Mouse (Mus musculus) cerebellum, postnatal 4 days (tissue): Measurements from ENCODE around the gene Lrrc3c.
"Not testable (repeated sequence)": the region's sequence is repeated elsewhere in the genome, so short reads cannot be mapped to it uniquely, and the experiment has no call there.

Experiments used
- DNase-seq, 2 experiments: peaks; one replicate each; pipeline ENCODE4 v3.0.0; 2022; ENCODE audit warnings: low spot score in 2 of 2, mixed read lengths in 1 of 2

Lrrc3c gene

GRCm38 (mm10) chr11:98586087-98586891 lies 11.8 kb upstream of the Lrrc3c start:
- DNase-seq = peak in 1 of 2 experiments; percentile 27

- peak; percentile 98 to 99 for DNase-seq
These were observed 11.1 kb upstream of the Lrrc3c start, which contains the start of gene Ormdl3 for GRCm38 (mm10) chr11:98586892-98587563. Gene Ormdl3 (minus strand): TSS chr11:98587368.

- DNase-seq = peak in 1 of 2 experiments; percentile 49
These were observed 10.2 kb upstream of the Lrrc3c start for GRCm38 (mm10) chr11:98587684-98588546.

DNA sequence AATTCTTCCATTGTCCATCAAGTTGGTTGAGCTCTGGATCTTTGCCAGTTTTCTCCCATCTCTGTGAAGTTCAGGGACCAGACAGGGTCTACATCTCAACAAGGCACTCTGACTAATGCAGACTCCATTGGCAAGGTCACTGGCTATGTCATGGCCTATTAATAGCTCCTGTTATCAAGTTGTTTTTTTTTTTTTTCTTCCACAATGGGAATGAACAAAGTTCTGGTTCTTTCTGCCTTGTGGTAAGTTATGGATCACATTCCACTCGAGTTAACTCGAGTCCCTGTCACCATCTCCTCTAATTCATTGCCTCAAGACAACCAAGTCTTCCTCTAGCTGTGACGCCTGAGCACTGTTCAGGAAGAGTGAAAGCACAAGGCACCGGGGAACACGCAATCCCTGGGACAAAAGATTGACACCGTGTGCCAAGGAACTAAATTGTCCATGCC lies 9.2 kb upstream of the Lrrc3c start:
- DNase-seq = no peak

DNA sequence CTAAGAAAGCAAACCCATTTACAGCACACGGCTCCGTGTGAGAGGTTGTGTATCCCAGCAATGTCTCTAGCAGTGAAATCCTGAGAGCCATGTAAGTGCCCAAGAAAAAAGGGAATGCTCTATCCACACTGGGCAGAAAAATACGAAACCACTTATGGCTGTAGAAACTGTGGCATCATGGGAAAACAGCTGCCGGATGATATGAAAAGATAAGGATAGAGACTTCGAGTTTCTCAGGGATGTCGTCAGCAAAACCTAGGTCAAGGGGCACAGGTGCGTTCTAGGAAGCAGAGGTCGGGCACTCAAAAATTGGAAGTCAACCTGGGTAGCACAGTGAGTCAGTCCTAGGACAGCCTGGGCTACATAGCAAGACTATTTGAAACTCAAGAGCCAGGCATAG lies 8.8 kb upstream of the Lrrc3c start:
- DNase-seq = no peak

DNA sequence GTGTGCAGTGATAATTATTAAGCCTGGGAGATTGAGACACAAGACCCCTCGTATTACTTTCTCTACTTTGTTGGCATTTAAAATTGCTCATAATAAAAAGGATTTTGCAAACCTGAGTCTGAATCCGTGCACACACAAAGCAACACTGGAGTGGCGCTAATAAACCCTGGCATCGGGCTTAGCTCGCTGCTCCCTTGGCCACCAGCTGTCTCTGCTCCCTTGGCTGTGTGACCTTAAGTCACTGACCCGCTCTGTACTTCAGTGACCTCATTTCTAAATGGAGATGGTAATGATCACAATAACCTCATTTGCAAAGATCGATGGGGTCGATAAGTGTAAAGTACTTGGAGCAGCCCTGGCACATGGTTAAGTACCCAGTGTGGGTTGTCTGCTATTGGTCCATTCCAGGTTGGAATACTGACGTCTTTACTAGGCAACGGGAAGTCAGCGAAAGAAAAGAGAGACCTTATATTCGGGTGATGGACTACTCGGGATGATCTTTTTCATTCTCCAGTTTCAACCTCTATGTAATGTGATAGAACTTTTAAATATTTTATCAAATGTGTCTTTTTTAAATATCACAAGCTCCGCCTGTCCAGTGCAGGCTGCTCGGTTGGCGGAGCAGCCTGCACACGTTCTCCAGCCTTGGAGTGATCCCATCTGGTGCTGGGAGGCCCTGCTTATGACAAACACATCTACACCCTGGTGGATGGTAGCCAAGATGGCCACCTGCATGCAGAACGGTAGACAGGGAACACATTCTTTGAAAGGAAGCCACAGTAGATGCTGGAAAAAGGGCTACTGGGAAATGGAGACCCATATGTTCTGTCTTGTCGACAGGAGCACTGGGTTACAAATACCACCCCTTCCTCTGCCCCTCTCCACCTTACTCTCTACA lies 7.3 kb upstream of the Lrrc3c start:
- no peak for DNase-seq

GRCm38 (mm10) chr11:98595021-98595420 lies 3.1 kb upstream of the Lrrc3c start:
- DNase-seq = no peak

DNA sequence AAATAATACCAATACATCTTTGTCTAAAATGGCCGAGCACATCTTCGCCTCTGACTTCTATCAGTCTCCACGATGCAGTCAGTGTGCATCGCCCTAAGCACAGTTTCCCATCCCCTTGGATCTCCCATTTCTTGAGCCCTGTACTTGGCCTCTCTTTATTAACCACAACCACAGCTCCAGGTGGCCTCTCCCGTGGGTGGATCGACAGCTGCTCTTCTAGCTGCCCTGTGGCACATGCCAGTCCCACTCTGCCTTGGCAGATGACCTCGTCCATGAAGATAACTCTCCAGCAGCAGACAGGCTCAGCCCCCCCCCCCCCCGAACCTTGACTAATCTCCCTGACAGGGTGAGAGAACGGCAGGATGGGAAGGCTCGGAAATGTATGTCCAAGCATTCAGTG lies 2.6 kb upstream of the Lrrc3c start:
- no peak for DNase-seq

DNA sequence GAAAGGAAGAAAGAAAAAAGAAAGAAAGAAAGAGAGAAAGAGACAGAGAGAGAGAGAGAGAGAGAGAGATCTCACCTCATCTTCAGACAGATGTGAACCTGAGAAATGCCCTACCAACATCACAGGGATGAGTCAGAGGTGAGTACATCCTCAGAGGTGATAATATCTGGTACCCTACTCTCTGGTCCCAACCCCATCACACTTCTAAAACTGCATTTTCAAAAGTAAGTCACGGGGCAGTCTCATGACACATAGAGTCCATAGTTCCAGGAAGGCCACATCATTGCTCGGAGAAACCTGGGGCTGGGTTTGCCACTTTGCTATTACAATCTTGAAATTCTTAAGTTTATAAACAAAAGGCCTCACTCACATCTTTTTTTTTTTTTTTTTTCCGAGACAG lies 2.1 kb upstream of the Lrrc3c start:
- DNase-seq = no peak

DNA sequence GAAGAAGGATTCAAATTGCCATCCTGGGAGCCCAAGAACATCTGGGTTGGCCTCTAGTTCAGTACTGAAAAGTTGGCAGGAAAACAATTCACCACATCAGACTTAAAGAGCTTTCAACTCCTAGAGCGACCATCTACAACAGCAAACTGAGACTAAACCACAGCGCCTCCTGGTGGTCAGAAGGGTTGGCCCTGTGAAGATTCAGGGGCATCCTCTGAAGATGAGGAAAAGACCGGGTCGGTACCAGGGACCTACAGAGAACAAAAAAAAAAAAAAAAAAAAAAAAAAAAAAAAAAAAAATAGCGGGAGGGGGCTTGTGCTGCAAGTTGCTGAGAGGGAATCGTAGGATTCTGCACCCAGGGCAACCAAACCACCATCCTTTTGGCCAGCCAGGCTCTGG lies 728 bp upstream of the Lrrc3c start:
- peak in 1 of 2 experiments; percentile 49 for DNase-seq

DNA sequence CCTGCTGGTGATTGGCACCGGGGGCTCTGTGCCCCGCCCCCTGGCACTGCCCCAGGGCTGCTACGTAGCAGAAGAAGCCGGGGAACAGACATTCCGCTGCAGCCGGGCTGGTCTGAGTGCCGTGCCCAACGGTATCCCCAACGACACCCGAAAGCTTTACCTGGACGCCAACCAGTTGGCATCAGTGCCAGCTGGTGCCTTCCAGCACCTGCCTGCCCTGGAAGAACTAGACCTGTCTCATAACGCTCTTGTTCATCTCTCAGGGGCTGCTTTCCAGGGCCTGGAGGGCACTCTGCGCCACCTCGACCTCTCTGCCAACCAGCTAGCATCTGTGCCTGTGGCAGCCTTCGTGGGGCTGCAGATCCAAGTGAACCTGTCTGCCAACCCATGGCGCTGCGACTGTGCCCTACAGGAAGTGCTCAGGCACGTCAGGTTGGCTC lies 780 bp downstream of the Lrrc3c start:
- peak in 1 of 2 experiments; percentile 56 for DNase-seq

- no peak for DNase-seq
These were observed 1.2 kb downstream of the Lrrc3c start for GRCm38 (mm10) chr11:98599291-98599690.

DNA sequence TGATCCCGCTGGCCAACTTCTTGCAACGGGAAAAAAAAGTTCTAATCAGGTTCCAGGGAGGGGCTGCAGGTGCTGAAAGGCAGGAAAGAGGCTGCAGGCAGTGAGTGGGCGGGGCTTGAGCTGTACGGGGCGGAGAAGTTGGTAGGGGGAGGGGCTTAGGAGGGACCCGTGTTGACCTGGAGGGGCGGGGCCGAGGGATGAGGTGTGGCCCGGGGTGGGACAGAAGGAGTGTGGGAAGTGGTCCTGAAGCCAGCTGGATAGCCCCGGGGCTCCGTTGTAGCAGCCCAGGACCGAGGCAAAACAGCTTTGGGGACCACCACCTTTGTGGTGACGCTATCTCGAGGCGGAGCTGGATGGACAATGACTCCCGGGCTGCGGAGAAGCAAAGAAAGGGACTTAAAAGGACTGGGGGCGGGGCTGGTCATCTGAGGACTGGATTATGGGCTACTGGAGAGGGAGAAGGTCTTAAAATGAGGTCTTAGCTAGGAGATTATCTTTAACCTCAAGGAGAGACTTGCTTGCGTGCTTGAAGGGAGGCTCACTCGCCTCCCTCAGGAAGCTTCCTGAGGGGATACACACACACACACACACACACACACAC lies 4.1 kb downstream of the Lrrc3c start:
- no peak for DNase-seq

- DNase-seq = no peak
These were observed 5.9 kb downstream of the Lrrc3c start for GRCm38 (mm10) chr11:98603953-98604352.

DNA sequence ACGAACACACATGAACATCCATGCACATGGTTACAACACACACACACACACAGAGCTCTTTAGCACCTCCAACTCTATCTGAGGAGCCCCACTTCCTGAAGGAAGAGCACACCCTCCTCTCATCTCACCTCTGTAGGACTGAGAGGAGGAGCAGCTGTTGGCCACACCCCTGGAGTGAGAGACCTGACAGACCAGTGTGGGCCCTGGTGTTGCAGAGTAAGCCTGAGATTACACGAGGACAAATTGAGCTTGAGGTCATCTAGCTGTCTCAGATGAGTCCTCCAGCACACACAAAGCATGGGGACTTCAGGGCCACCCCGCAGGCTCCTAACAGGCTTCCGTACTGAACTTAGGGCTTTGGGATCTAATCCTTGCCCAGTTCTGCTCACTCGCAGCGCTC lies 6.8 kb downstream of the Lrrc3c start:
- not testable (repeated sequence) for DNase-seq

DNA sequence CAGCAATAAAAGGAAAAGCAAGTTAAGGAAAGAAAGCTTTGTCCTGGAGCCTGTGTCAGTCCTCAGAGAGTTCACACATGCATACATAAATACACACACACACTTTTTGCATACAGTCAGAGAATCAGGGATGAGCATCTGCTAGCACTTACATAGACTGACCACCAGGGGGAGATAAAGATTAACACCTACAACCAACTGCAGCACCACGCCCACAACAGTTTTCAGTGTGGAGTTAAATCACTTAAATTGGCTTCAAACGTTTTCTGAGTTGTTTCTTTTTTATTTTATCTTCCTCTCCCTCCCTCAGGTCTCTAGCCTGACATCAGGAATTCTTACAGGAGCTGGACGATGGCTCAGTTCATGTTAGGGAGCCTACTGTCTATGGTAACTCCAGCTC lies 8.7 kb downstream of the Lrrc3c start:
- DNase-seq = no peak

DNA sequence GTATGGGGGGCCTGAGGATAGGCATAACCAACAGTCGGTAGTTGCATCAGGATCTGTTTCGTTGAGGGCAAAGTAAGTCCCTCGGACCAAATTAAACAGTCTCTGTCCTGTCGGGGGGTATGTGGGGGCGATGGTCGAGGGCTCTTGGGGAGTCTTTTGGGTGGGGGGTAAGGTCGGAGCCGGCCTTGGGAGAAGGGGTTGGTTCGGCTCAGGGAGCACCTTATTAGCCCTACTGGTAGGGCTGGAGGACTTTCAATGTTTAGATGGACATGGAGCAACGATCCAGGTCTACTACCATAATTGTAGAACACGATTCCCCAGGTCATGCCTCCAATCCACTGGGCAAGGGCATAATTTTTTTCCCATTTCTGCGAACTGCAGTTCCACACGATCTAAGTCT lies 22.7 kb downstream of the Lrrc3c start:
- no peak for DNase-seq

GRCm38 (mm10) chr11:98623981-98624380 lies 25.9 kb downstream of the Lrrc3c start:
- not testable (repeated sequence) for DNase-seq

DNA sequence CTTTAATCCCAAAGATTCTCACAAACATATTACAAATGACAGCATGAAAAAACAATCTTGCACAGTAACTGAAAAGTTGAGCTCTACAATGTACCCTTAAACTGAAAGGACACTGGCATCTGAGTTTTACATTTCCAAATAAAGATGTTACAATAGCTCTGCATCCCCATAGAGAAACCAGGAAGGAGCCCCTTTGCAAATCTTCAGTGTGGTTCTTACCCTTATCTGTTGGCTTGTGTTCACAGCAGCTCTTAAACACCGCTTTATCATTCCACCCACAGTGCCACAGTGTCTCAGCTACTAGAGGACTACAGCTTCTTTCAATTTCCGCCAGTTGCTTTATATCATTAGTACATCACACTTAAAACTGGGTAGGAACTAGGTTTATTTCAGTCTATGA lies 26.3 kb downstream of the Lrrc3c start:
- DNase-seq = not testable (repeated sequence)

- no peak for DNase-seq
These were observed 27.7 kb downstream of the Lrrc3c start, which contains the start of the genes Gm12355 and Gsdma3 for GRCm38 (mm10) chr11:98625611-98626410. Gene Gm12355 (minus strand): TSS chr11:98625661. Gene Gsdma3 (plus strand): TSS chr11:98626360.
